Mouse (Mus musculus): ENCODE data around the gene Hnrnpa3.
A peak's percentile ranks its signal among the peaks of the same experiment; 100 is the strongest.
"Not testable (repeated sequence)": the region's sequence is repeated elsewhere in the genome, so short reads cannot be mapped to it uniquely, and the experiment has no call there.

Gene Hnrnpa3

DNA sequence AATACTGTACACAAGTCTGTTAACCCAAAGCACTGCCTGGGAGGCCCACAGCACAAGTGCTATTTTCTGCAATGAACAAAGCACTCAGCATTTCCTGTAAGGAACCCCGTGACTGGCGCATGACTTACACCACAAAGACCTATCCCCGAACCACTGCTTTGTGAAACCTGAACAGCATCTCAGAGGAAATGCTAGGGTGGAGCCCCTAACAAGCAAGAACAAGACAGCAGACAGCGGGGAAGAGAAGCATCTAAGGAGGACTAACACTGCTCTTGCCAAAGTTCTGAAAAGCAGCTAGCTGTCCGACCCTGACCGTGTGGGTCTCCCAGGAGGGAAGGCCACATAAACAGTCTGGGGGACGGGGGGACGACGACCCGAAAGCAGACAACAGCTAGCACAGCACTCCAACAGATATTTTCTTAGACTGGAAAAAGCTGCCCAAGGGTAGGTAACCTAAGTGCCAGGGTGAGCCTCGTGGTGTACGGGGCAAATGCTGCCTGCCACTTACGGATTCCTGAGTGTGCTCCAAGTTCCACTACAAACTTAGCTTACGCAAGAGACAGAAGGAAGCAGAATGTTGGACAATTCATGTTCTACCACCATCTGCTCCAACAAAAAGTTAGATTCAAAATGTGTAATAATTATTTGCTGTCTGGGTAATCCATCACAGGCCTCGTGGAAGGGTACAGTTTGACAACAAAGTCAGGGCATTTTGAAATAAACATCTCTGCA lies 24.1 kb downstream of the Hnrnpa3 start:
- DNase-seq: no peak

DNA sequence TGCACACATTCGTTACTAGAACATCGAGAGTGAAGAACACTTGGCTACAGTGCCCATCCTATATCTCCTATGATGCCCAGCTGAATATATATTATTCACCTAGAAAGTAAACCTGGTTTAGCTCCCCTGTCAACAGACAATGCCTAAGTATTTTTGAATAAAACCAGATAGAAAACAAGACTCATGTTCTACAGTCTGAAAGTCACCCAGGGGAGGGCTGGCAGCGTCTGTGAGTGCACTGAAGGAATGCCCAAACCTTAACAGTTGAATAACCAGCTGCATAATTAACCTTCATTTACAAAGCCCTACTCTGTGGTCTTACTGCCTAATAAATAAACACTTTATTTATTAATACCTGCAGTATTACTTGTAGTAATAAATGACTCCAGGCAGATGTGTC lies 25.5 kb downstream of the Hnrnpa3 start:
- no peak for DNase-seq

DNA sequence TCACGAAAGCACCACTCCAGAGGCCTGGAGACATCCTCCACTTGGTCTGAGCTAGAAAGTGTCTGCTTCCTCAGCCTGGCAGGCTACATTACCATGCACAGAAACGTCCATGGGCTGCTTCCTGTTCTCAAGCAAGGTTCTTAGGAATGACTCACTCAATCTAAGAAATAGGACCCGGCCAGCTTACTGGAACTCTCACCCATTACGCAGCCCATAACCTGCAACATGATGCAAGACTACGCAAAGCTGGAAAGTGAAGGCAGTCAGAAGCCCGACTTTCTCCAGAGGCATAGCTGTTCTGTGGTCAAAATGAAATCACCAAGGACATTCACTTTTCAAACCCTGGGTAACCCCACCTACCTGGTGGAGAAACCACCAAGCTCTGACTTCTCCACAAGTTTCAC lies 26.4 kb downstream of the Hnrnpa3 start:
- DNase-seq: no peak

DNA sequence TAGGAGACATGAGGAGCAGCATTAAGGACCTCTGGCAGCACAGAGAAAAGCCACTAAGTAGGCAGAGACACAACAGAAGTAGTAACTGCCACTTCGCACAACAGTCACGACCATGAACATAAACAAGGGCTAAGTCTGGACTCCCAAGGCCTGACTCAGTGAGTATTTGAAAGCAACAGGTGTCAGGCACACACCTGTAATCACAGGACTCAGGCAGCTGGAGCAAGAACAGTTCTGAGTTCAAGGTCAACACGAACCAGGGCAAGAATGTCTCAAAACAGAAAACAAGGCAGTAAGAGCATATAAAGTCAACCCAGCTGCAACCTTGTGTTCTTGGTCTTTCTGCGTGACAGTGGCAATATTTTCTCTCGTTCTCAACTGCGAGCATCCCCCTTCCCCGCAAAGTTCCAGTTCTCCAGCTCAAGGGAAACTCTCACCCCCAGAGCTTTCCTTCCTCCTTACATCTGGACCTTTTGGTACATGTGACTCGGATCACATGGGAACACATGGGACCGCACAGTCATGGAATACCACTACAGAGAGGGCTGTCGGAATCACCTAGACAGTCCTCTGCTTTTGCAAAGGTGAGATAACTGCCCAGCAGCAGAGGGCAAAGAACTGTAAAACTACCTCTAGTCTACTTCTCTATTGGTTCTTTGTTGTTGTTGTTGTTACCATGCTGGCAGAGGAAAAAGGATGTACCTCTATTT lies 28.1 kb downstream of the Hnrnpa3 start:
- DNase-seq: no peak

DNA sequence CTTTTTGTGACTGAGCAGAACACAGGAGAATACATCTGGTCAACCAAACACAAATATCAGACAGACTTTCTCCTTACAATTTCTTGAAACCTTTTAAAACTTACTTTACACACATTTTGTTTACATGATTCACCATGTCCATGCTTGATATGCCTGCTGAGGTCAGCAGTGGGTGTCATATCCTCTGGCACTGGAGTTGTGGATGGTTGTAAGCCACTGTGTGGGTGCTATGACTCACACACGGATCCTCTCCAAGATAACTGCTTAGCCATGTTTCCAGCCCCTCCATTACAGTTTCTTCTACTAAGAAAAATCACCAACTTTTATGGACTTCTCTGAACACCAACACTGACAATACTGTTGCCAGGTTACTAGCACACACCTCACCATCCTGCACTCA lies 29.8 kb downstream of the Hnrnpa3 start:
- no peak for DNase-seq

DNA sequence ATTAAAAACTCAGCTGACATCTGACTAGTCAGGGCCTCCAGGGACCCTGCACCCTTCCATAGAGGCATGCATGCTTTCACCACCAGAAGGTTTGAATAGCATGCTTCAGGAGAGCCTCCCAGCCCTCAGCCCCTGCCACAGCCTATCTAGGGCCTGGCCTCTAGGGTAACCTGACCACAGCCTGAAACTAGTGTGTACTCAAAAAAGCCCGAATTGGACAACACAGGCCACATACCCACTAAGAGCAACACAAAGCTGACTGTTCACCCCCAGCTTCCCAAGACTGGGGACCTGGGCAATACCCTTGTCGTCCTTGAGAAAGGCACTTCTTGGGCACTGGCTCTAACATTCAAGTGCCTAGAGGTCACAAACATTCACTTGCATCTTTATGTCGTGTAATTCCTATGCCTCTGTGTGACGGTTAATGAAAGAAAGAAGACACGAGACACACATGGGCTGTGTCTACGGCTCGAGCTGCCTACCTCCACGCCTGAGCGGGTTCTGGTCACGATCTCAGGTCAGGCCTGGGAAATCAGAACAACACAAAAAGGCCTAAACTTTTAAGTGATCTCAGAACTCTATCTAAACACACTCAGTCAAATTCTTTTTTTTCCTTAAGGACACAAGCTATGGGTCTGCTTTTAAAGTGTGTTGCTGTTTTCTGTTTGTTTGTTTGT lies 30.6 kb downstream of the Hnrnpa3 start:
- DNase-seq: no peak

DNA sequence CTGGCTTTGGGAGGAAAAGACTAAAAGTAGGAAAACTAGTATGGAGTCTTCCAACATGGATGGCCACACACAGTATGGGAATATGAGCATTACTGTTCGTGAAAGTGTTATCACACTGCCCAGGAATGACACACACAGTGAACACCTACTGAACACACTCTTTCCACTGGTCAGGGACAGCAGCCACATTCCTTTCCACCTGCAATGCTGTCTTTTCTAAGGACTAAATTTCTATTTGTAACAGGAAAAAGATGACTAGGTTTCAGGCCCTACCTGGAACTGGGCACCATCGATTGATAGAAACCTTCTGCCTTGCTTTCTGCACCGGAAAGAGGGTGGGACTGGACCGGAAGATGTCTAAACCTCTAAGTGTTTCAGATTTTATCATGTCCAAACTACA lies 31.6 kb downstream of the Hnrnpa3 start:
- DNase-seq: no peak

DNA sequence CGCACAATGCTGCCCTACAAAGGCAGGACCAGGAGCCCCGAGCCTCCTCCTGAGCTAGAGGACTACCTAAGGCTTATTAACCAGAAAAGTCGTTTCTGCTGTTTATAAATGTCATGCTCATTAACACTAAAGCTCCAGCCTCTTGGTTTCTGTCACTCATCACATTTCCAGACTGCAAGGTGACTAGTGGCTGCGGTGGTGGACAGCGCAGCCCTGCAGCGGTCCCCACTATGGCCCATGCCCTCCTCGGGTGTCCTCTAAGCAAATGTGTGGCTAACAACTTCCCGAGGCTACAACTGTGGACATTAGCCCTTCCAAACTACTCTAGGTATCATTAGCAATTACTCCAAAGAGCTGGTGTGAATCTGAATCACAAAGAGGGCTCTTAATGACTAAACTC lies 32.3 kb downstream of the Hnrnpa3 start:
- no peak for DNase-seq

DNA sequence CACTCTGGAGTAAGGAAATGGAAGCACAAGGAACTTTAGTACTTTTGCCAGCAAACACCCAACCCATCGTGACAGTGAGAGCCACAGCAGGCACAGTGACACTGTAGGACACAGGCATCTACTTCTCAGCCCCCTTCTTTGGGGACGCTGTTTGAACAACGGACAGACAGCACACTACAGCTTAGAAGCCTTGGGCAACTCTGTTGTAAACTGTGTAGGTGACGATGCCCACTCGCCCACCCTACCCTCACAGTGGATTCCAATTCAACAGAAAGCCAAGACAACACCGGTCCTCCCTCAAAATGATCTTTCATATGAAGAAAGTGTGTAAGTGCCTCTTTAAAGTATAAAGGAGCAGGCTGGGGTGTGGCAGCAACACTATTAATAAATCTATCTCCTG lies 33.3 kb downstream of the Hnrnpa3 start:
- DNase-seq: no peak

DNA sequence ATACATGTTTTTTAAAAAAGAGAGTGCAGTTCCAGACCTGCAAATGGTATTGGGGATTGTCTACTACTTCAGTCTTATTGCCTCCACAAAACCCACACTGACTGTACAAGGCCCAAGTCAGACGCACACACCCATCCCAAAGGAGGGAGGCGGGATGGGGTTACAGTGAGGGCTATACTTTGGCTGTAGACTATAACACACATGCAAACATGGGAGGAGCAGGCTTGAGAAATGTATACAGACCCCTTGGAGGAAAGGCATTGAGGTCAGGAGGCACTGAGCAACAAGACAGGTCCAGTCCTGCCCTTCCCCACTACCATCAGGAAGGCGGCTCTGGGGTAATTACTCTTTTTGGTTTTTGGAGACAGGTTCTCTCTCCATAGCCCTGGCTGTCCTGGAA lies 35.9 kb downstream of the Hnrnpa3 start:
- not testable (repeated sequence) for DNase-seq

DNA sequence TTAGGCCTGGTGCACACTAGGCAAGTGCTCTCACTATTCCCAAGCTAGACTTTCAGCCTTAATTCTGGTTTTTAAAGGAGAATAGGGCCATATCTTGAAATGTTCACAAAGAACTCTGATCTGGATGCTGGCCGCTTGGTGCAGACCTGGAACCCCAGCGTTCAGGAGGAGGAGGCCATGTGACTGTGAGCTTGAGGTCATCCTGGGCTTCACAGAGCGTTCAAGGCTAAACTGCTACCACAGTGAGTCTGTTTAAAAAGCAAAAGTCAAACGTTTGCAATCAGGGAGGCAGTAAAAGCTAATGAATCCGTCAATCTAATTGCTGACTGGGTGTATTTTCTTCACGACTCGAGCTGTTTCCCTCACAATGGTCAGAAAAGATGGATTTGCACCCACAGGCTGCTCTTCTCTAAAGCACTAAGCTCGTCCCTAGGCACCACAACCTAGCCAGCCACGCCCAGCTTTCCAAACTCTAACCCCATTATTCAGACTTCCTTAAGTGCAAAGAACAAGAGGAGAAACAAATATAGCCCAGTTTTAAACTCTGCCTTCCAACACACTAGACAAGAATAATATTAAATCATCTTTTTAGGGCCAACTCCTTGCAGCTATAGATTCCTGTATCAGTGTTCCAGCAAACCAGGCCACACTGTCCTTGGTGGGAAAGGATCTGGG lies 36.8 kb downstream of the Hnrnpa3 start:
- DNase-seq: no peak

DNA sequence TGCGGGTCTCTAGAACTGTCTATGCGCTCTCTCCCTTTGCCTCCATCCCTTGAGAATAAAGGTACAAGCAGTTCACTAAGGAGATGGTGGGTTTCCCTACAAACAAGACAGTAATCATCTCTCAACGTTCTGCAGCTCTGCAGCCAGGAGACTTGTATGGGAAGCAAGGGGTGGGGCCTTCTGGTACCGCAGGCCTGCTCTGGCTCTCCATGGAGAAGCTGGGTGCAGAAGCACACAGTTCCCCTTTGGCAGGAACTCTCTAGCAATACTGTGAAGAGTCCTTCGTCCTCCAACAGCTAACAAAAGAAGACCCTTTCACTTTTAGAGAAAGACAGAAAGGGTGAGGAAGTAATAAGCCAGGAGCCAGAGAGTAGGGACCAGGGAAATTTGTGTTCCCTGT lies 37.3 kb downstream of the Hnrnpa3 start:
- DNase-seq: no peak

DNA sequence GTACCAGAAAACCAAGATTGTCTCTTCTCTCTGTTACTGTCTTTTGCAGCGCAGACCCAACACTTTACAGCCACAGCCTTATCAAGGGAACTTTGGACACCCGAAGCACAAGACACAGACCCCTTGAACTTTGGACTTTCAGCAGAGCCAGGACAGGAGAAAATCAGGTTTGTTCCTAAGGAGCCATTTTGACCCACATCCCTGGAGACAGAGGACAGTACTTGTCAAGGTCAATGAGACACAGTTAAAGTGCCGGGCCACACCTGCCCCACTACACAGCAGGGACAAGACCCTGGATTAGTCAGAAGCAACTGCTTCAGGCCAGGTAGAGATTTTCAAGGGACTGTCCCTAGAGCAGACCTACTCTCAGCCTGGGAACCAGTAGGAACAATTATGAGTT lies 38.2 kb downstream of the Hnrnpa3 start:
- DNase-seq: no peak

DNA sequence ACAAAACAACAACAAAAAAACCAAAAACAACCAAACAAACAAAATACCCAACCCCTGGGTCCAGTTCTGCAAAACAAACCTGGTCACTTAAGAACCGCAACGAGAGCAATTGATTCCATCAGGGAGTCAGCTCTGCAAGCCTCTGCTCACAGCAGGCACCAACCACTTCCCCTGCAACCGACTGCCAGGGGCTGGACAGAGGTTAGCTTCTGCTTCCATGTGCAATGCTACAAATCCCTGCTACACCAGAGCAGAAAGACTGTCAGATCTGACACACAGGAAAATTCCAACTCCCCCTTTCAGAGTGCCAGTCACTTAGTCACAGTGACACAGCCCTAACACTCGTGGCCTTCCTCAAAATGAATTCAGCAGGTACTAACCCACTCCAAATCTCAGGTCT lies 38.9 kb downstream of the Hnrnpa3 start:
- no peak for DNase-seq

DNA sequence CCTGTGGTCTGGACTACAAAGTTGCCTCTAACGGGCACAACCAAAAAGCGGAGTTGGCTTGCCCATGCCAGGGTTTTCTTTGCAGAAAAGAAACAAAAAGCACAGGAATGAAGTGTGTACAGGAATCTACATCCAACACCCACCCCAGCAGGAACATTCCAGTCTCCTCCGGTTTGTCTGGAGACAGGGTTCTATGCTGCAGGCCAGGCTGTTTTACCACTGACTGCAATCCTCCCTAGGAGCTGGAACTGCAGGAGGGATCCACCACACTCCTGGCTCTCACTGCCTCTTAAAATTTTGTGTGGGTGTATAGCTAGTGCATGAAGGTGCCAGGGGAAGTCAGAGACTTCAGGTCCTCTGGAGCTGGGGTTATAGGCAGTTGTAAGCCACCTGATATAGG lies 39.8 kb downstream of the Hnrnpa3 start:
- DNase-seq: no peak

DNA sequence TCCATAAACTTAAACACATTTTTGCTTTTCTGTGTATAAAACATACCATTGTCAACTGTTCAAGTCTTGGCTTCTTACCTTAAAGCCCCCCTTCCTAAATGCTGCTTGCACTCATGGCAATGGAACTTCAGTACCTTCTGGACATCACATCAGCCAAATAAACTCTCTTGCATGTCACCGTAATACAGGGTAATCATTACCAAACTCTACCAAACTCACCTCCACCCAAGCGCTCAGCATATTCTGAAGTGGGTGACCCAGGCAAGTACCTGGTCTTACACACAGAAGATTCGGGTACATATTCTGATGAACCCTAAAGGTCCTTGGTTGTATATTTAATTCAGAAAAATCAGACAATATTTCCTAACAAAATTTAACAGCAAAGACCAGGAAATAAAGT lies 41.5 kb downstream of the Hnrnpa3 start:
- DNase-seq: no peak

DNA sequence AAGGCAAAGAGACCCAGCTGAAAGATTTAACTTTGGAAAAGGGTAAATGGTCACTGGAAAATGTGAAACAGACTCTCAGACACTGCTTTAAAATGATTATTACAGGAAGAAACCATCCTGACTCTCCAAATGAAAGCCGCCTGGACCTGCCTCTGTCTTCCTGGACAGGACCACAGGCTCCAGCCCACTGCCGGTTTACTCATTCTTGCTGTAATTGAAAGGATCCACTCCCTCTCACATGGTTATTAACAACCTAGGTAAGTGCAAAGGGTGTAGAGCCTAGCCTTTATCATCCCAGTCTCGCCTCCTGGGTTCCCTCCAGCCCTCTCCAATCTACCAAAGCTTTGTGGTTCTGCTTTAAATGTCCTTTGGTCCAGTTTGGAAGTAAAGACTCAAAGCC lies 42.1 kb downstream of the Hnrnpa3 start:
- no peak for DNase-seq

DNA sequence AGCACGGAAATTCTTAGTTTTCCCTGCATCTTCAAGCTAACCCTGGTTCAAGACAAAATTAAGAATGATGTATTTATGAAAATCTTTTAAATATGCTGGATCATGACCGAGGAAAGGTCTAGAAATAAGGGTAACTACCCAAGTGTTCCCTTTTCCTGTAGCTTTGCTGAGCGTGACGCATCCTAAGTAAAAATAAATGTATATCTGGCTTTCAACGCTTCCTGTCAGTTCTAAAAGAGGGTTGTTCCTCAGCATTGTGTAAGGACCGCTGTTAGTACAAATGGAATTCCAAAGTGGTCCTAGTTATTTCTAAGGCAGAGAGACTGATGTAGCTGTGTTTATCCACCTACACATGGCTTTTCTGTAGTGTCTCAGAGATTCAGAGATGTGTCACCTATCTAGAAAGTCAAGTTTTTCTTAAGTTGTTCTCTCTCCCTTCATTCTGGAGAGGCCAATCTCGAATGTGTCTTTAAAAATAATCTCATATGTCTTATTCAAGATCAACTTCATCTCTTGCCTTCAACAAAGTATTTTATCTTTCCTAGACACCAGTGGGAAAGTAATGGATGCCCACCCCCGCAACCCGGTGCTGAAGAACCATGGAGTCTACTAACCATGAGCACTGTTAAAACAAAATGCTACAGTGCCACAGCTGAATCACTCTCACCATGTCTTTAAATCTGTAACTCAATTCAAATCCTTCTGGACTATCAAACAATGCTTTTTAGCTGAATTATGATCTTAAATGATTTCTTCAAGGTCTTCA lies 42.9 kb downstream of the Hnrnpa3 start:
- DNase-seq: no peak

DNA sequence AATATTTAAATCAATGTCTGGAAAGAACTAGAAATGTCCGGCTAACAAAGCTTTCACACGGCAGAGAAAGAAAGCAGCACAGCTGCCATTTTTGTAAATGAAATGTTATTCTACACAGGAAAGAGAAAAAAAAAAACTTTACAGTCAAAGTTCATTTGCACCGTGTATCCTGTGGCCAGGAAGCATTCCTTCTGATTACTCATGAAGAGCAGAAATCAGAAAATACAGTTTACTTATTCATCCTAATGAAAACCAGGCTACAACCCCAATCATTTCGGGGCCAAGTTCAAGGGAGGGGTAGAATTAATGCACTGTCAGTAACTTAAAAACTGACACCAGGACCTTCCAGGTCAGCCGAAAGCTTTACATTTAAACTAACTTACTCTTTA lies 43.5 kb downstream of the Hnrnpa3 start:
- DNase-seq: no peak

DNA sequence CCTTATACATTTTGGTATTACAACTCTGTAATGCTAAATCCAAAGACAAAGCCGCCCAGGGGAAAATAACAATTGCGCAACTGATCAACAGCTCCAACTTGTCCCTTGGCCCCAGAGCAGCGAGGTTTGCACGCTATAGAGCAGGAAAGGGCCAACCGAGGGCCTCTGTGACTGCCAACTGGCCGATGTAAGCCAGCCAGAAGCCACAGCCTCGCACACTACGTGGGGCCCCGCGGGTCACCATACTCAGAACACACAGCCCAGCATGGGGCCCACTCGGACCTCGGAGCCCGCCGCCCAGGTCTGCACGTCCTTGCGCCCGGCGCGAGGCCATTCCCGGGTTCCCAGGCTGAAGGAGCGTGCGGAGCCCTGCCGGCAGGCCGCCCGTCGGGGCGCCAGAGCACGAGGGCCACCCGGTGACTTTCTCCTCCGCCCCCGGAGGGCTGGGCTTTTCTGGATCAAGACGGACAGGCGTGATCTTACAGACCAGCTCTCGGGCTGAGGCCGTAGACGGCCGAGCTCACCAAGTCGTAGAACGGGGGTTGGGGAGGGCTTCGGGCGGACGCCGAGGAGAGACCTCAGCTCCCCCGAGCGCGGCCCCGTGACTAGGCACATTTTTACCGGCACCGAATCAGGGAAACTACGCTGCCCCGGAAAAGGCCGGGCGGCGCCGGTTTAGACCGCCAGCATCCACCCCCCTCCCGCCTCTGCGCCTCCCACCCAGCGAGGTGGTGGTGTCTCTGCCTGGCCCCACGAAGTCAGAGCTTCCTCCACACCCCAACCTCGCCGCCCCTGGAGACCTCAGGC lies 44.5 kb downstream of the Hnrnpa3 start:
- peak; percentile 42 for DNase-seq

DNA sequence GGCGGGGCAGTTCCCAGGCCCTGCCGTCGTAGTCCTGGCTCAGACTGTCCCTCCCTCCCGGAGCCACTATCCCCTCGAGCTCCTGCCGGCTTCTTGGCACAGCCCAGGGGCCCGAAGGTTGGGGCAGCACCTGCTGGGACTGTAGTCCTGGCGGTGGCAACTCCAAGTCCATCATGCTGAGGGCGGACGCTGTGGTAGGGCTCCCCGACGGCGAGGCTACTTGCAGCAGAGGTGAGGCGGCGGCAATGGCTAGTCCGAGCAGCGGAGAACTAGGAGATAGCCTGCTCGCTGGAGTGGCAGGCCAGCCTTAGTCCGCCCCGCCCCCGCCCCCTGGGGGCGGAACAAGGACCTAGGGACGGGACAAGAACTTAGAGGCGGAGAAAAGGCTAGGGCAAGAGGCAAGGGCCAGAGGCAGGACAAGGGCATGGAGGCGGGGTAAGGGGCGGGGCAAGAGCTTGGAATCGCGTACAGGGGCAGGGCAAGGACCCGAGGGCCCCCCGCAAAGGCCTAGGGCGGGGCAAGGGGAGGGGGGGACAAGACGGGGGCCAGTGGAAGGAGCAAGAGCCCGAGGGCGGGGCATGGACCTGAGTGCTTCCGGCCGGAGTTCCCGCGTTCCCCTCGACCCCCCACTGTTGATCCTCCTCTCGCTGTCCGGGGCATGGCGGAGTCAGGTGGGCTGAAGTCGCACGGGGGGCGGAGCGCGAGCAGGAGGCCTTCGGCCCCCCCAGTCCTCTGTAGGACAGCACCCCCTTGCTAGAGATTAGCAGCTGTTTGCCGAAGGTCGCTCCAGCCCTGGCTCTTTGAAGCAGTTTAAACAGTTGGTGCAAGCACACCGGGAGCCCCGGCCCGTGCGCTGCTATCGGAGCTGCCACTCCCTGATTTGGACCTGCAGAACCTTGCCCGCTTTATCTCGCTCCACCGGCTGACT lies 45.4 kb downstream of the Hnrnpa3 start, which contains the start of gene Nfe2l2:
Nfe2l2 (minus strand) TSS at position 408 of the 928 bp plus-strand sequence.
- DNase-seq: peak; percentile 58
